Mouse (Mus musculus): ENCODE results near the gene Tbccd1.
A peak's percentile ranks its signal among the peaks of the same experiment; 100 is the strongest.

The Tbccd1 gene

DNA sequence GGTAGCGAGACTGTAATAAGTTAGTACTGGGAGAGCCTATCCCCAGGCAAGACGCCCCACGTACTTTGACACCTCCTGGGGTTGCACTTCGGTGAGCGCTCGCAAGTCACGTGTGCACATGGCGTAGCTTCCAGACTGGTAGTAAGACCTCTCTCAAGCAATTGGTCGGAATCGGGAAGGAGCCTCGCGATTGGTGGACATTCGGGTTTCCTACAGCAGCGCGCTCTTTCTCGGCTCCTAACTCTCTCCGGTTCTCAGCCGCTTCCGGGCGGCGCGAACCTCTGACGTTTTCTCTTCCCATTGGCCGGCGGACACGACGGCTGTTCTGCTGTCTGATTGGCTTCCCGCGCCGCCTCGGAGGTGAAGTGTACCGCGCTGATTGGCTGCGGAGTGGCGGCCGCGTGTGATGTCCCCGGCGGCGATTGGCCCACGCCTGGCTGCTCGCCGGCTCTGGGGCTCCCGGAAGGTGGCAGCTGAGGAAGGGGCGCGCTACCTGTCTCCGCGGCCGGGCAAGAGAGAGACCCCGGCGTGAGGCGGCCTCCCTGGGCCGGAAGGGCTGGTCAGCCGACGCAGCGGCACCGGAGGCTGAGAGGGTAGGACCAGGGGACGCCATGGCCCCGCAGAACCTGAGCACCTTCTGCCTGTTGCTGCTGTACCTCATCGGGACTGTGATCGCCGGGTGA is at the start of gene Tbccd1, which contains the start of gene Dnajb11:
Tbccd1 (minus strand) TSS at position 239 of the 683 bp plus-strand sequence.
Dnajb11 (plus strand) TSS at position 415 of the 683 bp plus-strand sequence.
- DNase-seq = peak; percentile 99

DNA sequence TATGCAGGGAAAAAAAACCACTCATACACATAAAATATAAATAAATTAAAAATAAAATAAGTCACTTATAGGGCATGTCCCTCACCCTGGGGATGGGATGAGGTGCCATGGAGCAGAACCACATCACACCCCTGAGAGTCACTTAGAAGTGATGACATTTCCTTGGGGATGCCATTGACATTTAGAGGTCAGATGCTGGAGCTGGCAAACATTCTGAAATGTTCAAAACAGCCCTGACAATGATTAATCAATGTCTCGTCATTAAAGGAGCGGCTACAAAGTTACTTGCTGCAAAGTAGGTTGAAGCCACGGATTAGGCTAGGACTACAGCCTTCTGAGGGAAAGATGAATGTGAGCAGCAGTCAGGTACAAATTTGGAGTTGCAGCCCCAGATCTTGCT is 43.9 kb upstream of the Tbccd1 start:
- DNase-seq = no peak

DNA sequence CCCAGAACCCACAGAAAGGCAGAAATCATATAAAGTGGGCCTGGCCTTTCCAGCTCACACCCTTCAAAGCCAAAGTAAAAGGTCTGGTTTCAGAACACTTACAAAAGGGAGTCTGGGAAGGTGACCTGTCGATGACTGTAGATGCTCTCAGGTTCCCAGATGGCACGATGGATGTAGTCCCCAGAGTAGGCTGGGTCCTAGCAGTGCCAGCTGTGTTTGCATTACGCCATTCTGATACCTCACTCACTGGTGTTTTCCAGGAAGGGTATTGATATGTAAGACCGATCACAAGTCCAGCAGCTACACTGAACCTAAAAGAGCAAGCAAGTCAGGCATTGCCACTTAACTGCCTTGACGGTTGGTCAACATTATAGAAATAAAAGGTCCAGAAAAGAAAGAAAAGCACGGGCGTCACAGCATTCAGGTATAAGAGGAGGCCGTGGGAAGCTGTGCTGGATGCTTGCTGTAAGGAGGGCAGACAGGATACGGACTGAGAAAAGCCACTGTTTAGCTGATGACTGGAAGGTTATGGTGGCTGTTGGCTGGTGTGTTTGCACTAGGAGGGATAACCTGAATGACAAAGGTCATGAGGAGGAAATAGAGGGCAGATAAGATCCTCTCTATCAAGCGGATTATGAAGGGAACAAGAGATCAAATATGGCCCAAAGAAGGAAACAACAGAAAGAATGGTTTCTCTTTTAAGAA is 42.5 kb upstream of the Tbccd1 start:
- DNase-seq = no peak

DNA sequence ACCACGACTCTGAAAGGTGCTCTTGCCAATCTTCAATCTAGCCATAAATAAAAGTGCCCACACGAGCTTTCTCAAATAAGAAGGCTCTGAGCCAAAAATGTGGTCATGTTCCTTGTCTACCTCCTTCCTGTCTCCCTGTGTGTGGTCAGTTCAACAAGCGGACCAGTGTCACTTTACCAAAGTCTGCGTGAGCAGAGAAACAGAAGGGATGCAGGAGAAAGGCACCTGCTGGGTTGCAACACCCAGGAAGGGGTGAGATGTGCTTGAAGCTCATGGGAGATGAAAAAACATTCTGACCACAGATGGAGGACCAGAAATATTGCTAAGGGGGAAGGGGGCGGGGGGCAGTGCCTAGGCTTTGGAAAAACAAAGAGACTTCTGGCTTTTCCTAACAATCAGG is 41.9 kb upstream of the Tbccd1 start:
- no peak for DNase-seq

DNA sequence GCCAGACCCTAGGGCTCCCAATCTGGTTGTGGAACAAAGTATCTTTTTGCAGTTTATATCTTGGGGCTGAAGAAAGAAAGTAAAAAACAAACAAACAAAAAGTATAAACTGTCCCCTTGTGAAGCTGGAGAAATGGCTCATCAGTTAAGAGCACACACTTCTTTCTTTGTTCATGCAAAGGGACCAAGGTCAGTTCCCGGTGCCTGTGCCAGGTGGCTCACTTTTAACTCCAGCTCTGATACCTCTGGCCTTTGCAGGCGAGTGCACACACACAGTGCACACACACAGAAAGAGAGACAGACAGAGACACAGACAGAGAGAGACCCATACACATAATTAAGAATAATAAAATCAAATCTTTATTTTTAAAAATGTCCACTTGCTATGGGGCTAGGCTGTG is 39.1 kb upstream of the Tbccd1 start:
- DNase-seq = no peak

DNA sequence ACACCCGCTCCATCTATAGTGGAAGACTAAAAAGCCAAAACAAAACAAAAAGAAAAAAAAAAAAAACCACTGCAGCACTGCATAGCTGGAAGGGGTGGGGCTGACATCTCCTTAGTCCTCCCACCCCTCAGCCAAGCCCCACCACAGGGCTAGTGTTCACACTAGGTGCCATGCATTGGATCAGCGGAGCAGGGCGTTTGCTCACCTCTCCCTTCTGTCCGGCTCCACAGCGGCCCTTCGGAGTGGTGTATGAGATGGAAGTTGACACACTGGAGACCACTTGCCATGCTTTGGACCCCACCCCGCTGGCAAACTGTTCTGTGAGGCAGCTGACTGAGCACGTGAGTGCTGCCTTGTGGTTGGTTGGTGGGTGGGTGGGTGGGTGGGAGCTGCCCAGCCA is 36.6 kb upstream of the Tbccd1 start:
- no peak for DNase-seq

DNA sequence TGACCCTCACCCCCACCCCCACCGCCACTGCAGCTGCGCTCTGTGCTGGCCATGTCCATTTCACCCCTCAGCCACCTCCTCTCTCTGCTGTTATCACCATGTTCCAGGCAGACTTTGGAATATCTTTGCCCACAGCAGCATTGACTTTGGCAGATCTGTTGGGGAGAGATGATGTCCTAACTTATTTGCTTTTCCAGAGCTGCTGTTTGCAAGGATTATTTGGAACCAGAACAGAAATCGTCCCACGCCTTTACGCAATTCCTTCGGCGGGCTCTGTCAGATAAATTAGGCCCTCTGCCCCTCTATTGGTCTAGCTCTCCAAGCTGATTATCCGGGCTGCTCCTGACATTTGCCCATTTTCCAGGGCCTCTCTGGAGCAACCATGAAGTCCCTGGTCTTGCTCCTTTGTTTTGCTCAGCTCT is 34.3 kb upstream of the Tbccd1 start:
- DNase-seq = no peak

DNA sequence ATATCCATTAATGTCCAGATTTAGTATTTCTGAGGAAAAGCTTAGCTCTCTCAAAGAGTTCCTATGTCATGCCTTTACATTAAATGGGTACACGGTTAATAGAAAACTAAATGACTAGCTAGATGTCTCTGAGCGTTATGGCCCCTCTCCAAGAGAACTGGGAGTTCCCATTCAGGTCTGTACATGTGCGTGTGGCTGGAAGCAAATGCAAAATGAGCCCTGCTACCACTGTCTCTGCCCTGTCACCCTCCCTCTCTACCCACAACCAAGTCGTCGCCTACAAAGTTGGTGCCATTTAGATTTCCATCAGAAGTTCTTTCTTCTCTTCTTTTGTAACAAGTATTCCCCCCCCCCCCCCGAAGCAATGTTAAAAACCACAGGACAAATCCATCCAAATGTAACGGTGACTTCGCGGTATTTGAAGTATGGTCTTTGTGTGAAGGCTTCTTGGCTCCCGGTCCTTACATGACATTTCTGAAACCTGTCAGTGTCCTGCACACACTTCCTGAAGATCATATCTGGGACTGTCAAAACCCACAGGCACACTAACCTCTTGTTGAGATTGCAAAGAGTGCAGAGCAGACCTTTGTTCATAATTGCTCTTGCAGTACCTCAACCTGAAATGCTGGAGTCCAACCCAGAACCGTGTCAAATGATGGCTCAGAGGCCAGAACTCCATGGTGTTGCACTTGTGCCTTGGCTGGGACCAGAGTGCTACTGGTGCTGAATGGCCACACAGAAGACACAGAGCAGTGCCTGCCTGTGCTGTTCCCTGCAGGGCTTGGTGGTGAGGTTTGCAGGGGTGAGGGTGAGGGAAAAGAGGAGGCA is 33.4 kb upstream of the Tbccd1 start, which contains the start of gene Ahsg:
Ahsg (plus strand) TSS at position 595 of the 828 bp plus-strand sequence.
- no peak for DNase-seq

DNA sequence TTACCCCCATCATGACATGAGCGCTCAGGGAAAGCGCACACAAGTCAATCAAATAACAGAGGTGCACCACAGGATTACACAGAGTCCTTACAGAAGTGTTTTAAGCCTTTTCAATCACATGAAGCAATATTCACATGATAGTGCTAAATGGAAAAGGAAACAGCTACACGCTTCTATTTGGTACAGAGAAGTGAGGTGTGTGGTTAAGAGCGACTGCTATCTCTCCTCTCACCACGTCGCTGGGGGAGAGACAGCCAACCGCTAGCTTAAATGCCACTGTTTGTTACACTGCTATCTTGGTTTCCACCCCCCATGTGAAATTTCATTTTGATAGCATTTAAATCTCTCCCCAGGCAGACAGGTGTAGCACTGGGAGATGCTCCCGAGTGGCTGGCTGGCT is 32.2 kb upstream of the Tbccd1 start:
- no peak for DNase-seq

DNA sequence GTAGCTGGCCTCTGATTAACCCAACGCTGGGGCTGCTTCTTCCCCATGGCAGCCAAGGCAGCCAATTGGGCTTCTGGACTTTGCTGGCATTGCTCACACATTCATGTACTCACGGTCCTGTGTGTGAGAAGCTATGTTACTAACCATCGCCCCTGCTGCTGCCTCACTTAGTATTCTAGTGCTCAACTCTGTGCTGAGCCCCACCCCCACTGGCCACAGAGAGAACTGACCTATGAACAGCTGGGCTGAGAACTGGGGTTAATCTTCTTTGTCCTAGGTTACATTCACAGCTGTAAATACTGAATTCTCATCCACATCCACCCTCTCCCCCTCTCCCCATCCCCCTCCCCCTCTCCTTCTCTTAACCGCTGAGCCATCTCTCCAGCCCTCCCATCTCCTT is 31.4 kb upstream of the Tbccd1 start:
- no peak for DNase-seq

DNA sequence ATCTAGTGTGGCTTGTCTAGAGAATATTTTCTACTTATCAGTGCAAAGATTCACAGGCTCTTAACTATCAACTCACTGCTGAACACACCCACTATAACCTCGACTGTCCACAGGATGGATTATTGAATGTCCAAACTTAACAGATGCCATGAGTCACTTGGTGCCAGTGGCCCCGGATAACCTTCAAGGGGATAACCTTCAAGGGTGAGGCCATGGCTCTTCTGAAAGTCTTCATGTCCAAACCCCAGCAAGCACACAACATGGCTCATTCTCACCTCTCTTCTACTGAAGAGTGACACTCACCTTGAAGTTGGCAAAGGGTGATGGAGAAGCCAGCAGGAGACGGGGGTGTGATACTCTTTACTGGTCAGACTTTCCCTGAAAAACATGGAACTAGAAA is 29.3 kb upstream of the Tbccd1 start:
- no peak for DNase-seq

DNA sequence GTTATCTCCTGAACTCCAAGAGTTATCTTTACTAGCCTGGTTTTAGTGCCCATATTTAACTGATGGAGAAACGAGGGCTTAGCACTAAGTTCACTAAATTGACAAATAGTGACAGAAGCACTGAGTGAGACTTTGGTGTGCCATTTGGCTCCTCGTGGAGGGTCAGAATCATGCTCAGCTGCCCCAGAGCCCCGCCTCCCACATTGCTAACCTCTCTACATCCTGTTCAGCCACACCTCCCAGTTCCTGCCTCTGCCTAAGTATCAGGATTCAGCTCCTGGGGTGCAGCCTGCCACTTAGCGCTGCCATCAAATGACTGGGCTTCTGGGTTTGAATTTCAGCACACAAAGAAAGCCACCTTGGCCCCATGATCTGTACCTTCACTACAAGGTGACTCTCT is 27.9 kb upstream of the Tbccd1 start:
- no peak for DNase-seq

DNA sequence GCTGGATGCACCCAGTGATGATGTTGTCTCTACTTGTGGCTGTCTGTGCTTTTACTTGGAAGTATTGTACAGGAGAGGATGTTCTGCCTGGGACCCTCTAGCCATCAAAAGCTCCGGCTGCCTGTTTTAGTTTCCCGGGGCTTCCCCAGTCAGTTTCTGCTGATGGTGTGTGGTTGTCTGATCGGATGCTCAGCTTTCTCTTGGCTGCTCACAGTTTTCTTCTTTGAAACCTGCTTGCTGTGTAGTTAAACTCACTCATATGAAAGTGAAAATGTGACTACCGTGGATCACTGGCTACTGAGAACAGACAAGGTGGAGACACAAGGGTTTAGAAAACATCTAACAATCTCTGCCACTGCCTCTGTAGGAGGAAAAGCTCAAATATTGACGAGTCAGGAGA is 26.0 kb upstream of the Tbccd1 start:
- no peak for DNase-seq

DNA sequence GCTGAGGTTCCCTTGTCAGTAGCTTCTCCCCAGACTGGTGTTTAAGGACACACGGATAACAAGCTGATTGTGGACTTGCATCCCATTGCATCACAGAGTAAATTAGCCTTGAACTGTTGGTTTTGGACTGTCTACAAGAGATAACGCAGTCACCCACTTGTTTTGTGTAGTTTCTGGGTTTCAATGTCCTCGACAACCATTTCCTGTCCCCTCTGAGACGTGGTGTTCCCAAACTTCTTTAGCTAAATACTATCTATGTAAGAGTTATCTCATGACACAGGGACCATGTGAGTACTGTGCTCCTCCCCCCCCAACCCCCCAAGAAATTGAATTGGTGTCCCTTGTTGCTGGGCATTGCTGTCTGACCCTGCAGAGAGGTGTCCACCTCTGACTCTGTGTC is 24.0 kb upstream of the Tbccd1 start:
- no peak for DNase-seq

DNA sequence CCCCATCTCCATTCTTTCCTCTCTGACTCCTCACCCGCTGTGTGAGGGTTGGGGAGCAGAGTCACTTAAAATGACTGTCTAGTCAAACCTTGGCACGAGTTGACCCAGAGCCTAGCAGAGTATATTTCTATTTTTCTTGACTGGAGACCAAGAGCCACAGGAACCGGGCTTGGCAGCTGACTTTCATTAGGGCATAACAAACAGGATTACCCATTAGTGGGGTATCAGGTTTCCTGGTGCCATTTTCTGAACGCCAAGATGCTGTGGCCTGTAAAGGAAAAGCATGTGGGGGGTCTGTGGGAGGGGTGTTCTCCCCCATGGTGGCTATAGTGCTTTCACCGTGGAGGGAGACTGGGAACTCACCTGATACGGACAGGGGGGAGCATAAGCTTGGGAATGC is 23.4 kb upstream of the Tbccd1 start:
- DNase-seq = no peak

DNA sequence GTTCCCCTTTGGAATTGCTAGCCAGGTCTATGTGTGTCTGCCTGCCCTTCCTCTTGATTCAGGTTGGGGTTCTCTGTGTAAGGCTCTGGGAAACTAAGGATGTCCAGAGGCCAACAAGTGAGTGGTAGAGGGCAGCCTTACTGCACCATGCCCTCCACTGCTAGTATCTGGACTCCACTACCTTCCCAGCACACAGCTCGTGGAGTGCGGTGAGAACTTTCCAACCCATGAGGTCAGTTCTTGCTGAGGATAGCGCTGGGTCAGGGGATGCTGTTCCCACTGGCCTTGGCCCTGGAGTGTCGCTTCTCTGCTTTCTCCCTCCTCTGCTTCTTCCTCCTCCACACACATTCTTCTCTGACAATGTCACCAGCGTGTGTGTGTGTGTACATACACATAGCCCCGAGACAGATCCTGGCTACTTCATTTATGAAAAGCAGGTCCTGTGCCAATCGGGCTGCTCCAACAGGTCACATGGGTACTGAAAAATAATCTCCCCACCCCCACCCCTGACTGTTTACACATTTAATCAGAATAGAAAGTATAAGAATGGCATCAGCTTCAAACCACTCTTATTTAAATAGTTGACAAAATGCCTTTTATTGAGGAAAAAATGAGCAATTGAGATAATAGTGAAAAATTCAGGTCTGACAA is 22.6 kb upstream of the Tbccd1 start:
- DNase-seq = no peak

DNA sequence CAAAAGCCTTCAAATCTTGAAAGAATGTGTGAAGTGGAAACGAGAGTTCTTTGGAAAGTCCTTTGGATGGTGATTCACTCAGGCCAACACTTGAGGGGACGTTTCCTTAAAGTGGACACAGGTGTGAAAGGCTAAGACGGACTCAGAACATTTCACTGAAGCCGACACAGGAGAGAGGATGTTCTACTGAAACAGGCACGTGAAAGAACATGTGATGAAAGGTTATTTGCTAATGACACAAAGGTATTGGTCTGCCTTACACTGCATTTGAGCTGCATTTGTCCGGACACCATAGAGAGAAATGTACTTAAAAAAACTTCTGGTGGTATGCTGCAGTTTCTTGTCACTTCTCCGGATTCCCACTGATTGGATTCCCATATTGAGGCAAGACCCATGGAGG is 21.2 kb upstream of the Tbccd1 start:
- no peak for DNase-seq

DNA sequence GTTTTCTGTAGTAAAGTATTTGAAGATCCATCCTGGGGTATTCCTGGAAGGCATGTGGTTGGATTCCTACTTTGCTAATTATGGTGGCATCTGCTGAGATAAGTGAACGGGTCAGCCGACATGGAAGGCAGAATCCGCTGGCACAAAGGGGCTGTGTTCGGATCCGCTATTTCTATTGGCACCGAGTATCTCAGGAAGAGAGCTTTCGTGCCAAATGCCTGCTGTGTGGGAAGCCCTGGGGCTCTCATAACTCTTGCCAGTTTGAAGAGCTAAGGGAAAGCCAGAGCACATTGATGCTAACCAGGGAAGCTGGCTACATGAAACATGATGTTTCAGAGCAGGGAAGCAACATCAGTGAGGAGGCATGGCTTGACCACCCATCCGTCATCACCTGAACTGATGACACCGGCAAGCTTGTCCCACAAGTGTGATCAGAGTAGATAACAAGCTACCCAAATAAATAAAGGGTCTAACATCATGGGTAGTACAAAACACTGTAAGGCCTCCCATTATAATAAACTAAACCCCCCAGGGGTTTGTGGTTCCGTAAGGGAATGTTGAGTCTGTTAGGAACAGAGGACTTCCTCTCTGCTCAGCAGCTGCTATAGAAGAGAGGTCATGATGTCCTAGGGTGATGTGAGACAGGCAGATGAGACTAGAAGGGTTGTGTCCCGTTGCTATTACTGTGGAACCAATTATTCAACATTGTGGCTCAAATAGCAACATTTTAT is 20.4 kb upstream of the Tbccd1 start:
- DNase-seq = peak; percentile 15 to 31

DNA sequence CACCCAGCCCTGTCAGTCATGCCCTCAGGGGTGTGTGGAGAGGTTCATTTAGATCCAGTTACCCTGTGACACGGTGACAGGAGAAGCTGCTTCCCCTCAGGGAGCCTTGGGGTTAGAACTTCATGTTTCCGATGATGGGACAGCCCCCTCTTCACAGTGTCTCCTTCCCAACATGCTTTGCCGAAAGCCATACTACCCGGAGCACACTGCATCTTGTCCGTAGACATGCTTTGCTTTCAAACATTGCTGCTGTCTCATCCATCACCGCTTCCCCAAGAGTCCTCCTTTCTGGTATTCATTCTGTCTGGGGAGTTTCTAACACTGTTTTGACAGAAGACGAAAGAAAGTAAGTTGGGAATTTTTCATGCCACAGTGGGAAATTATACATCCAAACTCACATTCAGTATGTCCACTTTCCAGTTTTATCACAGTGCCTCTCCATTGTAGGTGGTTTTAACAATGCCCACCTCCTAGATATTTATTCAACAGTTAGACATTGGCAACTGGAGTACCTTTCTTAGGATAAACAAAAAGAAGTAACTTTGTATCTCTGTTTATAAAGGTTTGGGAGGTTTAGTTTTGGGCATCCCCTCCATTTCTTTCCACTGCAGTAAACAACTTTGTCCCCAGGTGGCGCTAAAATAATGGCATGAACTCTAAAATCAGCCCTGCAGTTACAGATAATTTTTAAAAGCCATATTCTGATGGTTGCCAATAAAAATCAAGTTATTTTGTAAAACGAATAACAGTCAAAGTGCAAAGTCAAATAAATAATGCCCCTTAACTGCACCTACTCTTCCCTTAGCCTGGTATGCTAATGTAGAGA is 19.0 kb upstream of the Tbccd1 start:
- peak in 1 of 2 experiments; percentile 19 for DNase-seq

DNA sequence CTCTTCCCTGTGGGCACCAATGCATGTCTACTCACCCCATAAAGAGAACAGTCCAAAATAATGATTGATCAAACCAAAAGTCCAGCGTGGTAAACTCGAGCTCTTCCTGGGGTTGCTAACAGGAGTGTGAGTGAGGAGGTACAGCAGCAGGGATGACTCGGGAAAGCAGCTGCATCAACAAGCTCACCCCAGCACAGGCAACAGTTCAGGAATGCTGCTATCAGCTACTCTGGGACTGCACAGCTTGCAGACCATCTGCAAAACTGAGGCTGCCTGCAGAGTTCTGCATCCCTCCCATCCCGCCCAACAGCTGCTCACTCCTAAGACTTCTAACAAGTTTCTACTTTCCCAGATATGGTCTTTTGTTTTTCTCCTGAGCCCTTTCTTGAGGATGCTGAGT is 15.9 kb upstream of the Tbccd1 start:
- DNase-seq = no peak

DNA sequence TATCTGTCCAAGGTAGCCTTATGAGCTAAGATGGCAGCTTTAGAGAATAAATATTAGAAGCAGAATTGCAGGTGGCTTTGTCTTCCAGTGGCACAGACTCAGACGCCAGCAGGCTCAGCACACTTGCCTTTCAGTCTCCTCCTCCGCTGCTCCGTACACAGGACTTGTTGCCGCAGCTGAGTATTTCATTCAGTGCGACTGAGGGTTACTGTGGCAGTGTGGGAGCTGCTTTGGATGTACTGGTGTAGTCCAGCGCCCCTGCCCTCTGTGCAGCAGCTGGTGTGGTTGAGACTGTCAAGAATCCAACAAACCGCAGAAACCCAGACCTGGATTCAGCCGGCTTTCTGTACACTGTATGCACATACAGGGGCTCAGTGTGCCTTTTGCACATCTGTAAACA is 14.9 kb upstream of the Tbccd1 start:
- no peak for DNase-seq

Data from cerebellum, postnatal 36 days (tissue).